Mouse (Mus musculus) embryo, embryonic 11 days (tissue): Measurements from ENCODE around the gene Adnp.

Experiments
- DNase-seq: peaks from one replicate; pipeline ENCODE4 v3.0.0-alpha.2; 2015

Adnp gene

DNA sequence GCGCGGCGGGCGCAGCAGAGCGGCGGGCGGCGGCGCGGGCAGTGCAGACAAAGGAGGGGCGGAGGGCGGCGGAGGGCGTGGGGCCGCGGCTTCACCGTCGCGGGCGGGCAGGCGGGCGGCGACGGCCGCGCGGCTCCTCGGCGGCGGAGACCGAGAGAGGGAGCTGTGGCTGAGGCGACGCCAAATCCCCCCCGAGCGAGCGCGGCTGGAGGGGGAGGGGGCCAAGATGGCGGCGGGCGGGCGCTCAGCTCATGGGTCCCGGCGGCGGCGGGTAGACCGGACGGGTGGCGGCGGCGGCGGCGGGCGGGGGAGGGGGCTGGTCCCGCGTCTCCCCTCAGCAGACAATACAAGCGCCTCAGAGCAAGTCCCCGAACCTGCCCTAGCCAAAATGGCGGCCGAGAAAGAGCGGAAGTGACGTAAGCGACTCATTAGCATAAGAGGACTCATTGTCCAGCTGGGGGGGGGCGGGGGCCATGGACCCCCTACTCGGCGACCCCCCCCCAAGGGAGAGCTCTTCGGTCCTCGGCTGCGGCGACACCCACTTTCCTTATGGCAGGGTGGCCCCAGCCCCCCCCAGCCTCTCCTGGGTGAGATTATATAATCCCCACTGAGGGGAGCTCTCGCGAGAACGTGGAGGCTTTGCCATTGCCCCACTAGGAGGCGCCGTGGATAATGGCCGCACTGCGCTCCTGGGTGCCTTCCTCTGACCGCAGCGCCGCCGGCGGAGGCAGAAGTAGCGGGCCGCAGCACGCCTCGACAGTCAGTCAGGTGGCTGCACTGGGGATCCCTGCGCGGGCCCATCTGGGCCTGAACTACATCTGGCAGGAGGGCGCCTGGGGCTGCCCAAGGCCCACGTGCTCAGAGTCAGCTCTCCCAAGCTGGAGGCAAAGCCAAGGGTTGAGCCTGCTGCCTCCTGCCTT lies at the start of gene Adnp:
Gene Adnp (minus strand): TSS at position 388 of the 920 bp plus-strand sequence.
- DNase-seq: peak; percentile 99

DNA sequence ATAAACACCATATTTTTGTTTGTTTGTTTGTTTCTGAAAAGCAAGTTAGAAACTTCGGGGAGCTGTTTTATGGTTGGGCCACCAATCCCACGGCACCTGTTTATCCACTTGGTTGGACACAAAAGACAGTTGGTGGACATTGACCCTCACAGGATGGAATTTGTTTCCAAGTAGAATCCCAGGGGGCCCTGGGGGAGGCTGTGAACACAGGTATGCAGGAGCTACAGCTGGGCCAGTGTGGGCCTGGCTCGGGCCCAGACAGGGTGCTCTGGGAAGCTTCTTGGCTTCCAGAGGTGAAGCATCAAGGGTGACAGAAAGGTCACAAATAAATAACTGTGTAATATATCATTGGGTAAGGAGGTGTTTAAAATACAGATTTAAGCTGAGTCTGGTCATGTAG lies 49.6 kb upstream of the Adnp start:
- no peak for DNase-seq

GRCm38 (mm10) chr2:168253822-168254221 lies 46.9 kb upstream of the Adnp start:
- no peak for DNase-seq

DNA sequence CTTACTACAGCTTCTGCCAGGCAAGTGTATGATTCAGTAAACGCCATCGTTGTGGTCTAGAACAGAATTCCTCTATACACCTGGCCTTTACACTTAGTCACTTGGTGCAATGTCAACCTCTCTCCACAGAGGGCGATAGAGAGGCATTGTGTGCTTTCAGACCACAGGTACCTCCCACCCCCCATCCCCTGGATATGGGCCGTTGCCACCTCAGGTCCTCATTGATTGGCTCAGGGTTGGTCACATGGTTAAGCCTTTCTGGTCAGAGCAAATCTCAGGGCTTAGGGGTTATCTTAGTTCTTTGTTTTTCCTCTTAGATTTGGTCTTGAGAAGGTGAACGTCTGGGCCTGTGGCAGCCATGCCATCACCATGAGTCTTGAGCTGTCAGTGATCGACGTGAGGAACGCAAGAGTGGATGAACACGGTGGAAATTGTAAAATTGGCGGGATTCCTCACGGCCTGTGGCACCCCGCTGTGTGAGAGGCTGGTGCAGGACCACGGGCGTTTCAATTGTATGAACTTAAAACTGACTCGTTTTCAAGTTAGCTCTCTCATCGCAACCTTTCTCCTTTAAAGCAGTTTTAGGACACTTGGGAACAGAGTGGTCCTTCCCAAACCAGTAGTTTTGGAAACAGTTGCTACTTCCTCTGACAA lies 45.9 kb upstream of the Adnp start:
- peak; percentile 82 for DNase-seq

- DNase-seq: peak; percentile 82
Observed at GRCm38 (mm10) chr2:168250270-168250669, 43.4 kb upstream of the Adnp start.

DNA sequence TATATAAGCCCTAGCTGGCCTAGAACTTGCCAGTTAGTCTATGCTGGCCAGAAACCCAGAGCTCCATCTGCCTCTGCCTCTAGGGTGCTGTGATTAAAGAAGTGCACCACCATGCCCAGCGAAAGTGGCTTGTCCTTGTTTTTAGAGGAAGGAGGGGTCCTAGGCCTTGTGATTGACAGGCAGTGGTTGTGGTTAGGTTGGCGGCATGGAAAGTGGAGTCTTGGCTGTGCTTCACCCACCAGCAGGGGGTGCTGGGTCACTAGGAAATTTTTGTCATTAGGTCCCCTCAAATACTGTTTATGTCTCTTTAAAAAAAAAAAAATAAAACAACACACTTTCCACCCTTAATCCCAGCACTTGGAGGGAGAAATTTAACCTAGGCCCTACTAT lies 41.9 kb upstream of the Adnp start:
- peak; percentile 58 for DNase-seq

DNA sequence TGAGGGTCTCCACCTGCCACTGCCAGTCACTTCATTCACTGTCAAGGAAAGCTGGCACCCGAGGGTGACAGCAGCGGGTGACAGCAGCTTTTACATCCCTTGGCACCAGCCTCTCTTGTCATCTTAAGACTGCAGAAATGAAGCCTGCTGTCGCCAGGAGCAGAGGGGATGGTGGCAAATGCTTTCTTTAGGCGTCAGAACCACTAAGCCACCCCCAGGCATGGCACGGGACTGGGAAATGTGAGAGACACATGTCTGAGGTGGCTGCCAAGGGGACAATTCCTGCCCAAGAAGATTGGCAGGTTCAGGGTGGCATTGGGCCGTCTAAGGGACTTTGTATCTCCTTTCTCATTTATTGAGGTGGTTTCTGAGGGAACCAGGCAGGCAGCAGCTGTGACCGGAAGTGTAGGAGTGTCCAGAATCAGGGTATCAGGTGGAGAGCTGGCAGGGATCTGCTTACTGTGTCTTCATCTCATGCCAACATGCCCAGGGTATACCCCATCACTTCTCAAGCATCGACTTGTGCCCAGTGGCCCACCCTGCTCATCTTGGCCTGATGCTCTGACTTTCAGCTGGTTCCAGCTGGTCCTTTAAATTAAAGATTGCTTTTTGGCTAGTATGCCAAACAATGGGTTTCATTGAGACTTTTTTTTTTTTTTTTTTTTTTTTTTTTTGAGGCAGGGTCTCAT lies 41.4 kb upstream of the Adnp start:
- DNase-seq: no peak

GRCm38 (mm10) chr2:168245571-168245970 lies 38.7 kb upstream of the Adnp start:
- DNase-seq: no peak

DNA sequence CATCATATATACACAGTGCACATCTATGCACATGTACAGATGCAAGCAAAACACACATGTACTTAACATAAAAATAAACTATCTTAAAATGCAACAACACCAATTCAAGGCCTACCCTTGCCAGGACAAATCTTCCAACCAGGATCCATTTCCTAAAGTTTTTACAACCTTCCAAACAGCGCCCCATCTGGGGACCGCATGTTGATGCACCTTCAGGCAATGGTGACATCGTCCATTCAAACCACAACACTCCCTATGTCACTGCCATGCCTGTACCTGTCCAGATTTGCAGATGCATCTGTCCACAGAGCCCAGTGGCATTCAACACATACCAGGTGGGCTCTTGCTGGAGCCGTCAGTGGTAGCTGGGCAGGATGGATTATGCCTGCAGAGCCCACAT lies 36.4 kb upstream of the Adnp start:
- DNase-seq: no peak

- no peak for DNase-seq
Observed at GRCm38 (mm10) chr2:168242841-168243240, 35.9 kb upstream of the Adnp start.

DNA sequence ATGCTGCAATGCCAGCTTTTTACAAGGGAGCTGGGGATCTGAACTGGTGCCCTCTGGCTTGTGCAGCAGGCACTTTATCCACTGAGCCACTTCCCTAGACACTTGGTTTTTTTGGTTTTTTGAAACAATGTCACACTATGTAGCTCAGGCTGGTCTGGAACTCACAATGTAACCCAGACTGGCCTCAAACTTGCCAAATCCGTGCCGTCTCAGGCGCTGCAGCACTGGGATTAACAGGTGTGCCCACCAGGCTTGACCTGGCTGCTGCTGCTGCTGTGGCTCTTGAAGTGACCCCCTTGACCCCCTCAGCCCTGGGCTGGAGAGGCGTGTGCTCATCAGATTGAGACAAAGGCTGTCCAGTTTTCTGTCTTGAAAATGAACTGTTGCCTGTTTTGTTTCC lies 31.4 kb upstream of the Adnp start:
- DNase-seq: no peak

GRCm38 (mm10) chr2:168233286-168233685 lies 26.4 kb upstream of the Adnp start:
- DNase-seq: no peak

- DNase-seq: no peak
Observed at GRCm38 (mm10) chr2:168231471-168231829, 24.5 kb upstream of the Adnp start.

DNA sequence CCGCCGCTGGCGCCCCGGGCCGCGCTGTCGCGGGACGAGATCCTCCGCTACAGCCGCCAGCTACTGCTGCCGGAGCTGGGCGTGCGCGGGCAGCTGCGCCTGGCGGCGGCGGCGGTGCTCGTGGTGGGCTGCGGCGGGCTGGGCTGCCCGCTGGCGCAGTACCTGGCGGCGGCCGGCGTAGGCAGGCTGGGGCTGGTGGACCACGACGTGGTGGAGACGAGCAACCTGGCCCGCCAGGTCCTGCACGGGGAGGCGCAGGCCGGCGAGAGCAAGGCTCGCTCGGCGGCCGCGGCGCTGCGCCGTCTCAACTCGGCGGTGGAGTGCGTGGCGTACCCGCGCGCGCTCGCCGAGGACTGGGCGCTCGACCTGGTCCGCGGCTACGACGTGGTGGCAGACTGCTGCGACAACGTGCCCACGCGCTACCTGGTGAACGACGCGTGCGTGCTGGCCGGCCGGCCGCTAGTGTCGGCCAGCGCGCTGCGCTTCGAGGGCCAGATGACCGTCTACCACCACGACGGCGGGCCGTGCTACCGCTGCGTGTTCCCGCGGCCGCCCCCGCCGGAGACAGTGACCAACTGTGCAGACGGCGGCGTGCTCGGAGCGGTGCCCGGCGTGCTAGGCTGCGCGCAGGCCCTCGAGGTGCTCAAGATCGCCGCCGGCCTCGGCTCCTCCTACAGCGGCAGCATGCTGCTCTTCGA lies 24.0 kb upstream of the Adnp start:
- peak; percentile 24 for DNase-seq

GRCm38 (mm10) chr2:168230026-168230728 lies 23.3 kb upstream of the Adnp start, which contains the start of the genes Gm20716, Dpm1 and Mocs3:
Gm20716 (minus strand) TSS chr2:168230364.
Dpm1 (minus strand) TSS chr2:168230591.
Mocs3 (plus strand) TSS chr2:168230622.
- peak; percentile 93 for DNase-seq

DNA sequence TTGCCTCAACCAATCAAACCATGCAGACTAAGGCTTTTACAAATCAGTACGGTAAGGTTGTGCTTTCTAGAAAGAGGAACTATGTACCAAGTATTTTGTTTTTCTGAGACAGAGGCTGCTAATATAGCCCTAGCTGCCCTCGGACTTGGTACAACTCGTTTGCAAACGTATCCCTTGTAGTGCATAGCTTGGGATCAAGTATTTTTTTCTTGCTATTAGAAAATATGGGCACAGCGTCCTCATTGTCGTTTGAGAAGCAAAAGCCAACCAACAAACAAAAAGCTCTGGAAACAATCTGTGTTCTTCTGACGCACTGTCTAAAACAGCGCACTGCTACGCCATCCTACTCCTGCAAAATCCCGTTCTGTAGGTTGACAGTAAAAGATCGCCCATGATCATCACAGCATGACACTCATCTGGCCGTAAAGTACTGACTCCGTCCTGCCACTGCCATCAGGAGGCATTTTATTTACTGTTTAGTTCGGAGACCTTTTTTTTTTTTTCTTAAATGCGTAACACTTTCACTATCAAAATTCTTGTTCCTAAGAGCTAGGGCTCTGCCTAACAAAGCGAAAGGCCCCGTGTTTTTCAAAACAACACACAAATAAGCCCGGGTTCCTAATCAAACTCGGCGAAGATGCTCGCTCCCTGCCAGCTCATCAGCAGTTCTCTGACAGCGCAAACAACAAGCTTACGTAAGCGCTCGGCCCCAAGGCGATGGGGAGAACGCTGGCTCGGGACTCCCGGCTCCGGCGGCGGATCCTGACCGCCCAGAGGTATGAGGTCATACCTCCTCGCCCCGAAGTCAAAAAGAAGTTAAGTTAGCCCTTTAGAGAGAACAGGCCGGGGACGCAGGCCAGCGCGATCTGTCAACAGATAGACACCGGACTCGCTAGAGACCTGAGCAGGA lies 22.5 kb upstream of the Adnp start:
- peak; percentile 33 for DNase-seq

GRCm38 (mm10) chr2:168223326-168223725 lies 16.4 kb upstream of the Adnp start:
- DNase-seq: no peak

DNA sequence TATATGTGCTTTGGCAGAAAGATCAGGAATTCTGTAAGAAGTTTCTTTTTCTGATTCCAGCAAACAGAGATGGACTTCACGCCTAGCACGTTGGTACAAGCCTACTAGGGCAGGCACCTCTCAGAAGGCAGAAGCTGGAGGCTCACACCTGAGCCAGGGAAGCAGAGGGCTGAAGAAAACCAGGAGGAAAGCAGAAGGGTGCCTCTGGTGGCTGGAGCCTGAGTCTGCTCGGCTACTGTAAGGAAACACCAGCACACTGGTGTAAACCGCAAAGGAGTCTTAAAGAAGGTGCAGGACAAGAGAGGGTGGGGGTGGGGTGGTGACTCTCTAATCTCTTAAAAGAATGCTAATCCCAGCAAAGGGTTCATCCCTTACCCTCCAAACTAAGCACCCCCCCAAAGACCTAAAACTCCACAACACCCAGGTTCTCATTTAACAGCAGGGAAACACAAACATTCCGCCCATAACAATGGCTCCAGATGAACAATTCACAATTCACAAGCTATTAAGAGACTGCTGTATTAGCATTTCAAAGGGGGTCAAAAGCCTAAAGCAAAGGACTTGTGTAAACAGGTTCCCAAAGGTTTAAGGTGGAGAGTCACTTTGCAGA lies 7.0 kb upstream of the Adnp start:
- no peak for DNase-seq

DNA sequence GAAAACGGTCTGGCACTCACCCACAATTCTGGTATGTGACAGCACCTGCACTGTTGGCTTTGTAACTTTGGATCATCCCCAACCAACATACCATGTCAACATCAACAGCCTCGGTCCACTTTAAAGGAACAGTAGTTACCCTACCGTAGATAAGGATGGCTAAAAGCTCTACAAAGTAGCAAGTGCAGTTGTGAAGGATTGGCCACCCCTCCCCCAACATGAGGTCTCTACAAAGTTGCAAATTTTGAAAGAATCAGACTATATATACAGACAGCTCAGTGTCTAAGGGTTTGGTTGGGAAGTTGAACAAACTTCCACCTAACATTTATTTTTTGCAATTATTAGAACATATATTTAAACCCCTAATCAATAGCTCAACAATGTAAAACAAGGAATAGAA lies 971 bp upstream of the Adnp start:
- DNase-seq: no peak
